Mouse (Mus musculus): ENCODE measurements around the gene Fbxw10. TPM values are rescaled to one million over a fixed set of nuclear protein-coding genes. Genes with fewer than 3 reads are reported as not detected.

Gene Fbxw10
- polyA plus RNA-seq, 1 experiment from 2014 or later, result 0.34 TPM

GRCm38 (mm10) chr11:62848301-62848700, 1.4 kb downstream of the Fbxw10 start:
- Histone ChIP-seq H3K27me3 (no peaks in the 10 kb centered on the region), H3K9me3 (no peaks in the 10 kb centered on the region), H3K4me1 (replicated peaks) (0 out of 2 replicates have a peak, but pooled peaks cover 3% of the 10 kb centered on the region), H3K9ac (no peak overlapping the region), H3K27ac (no peak overlapping the region), H3K36me3 (no peaks in the 10 kb centered on the region), H3K4me3 (no peak overlapping the region), H3K4me2 (no peak overlapping the region)
- WGBS, result 58% methylated on average over 2 of the region's 2 CpGs
- ATAC-seq (ENCODE audit: low FRiP score), result no peak

GRCm38 (mm10) chr11:62851199-62851598, 4.3 kb downstream of the Fbxw10 start:
- Histone ChIP-seq H3K4me2 (no peak overlapping the region), H3K9me3 (no peaks in the 10 kb centered on the region), H3K27ac (no peak overlapping the region), H3K27me3 (no peaks in the 10 kb centered on the region), H3K9ac (no peak overlapping the region), H3K4me1 (replicated peaks) (0 out of 2 replicates have a peak, but pooled peaks cover 3% of the 10 kb centered on the region), H3K4me3 (no peak overlapping the region), H3K36me3 (no peaks in the 10 kb centered on the region)
- 76% methylated on average over 1 of the region's 1 CpGs for WGBS
- no peak for ATAC-seq (ENCODE audit: low FRiP score)

- Histone ChIP-seq H3K36me3 (no peaks in the 10 kb centered on the region), H3K9me3 (no peaks in the 10 kb centered on the region), H3K4me2 (no peak overlapping the region), H3K4me1 (replicated peaks) (no peaks in the 10 kb centered on the region), H3K27me3 (no peaks in the 10 kb centered on the region), H3K4me3 (no peak overlapping the region), H3K9ac (no peak overlapping the region), H3K27ac (no peak overlapping the region)
- WGBS, result 85% methylated on average over 6 of the region's 6 CpGs
- ATAC-seq (ENCODE audit: low FRiP score), result no peak
Observed at GRCm38 (mm10) chr11:62853334-62853733, 6.5 kb downstream of the Fbxw10 start.

- Histone ChIP-seq H3K9me3 (no peaks in the 10 kb centered on the region), H3K27ac (no peak overlapping the region), H3K4me1 (replicated peaks) (no peaks in the 10 kb centered on the region), H3K4me3 (no peak overlapping the region), H3K9ac (no peak overlapping the region), H3K4me2 (no peak overlapping the region), H3K36me3 (no peaks in the 10 kb centered on the region), H3K27me3 (no peaks in the 10 kb centered on the region)
- no peak for ATAC-seq (ENCODE audit: low FRiP score)
- 78% methylated on average over 4 of the region's 4 CpGs for WGBS
Observed at GRCm38 (mm10) chr11:62865562-62865961, 18.7 kb downstream of the Fbxw10 start.

- Histone ChIP-seq H3K4me3 (no peak overlapping the region), H3K27me3 (no peaks in the 10 kb centered on the region), H3K4me1 (replicated peaks) (no peaks in the 10 kb centered on the region), H3K36me3 (no peaks in the 10 kb centered on the region), H3K4me2 (no peak overlapping the region), H3K9ac (no peak overlapping the region), H3K9me3 (no peaks in the 10 kb centered on the region), H3K27ac (no peak overlapping the region)
- no peak for ATAC-seq (ENCODE audit: low FRiP score)
- 88% methylated on average over 7 of the region's 7 CpGs for WGBS
Observed at GRCm38 (mm10) chr11:62866685-62867084, 19.8 kb downstream of the Fbxw10 start.

GRCm38 (mm10) chr11:62869201-62869600, 22.3 kb downstream of the Fbxw10 start:
- Histone ChIP-seq H3K9ac (no peak overlapping the region), H3K9me3 (no peaks in the 10 kb centered on the region), H3K36me3 (no peaks in the 10 kb centered on the region), H3K27me3 (no peaks in the 10 kb centered on the region), H3K4me3 (no peak overlapping the region), H3K27ac (no peak overlapping the region), H3K4me2 (no peak overlapping the region), H3K4me1 (replicated peaks) (no peaks in the 10 kb centered on the region)
- WGBS, result 81% methylated on average over 5 of the region's 5 CpGs
- ATAC-seq (ENCODE audit: low FRiP score), result no peak

GRCm38 (mm10) chr11:62869715-62870371, 23.0 kb downstream of the Fbxw10 start:
- Histone ChIP-seq H3K4me3 (no peak overlapping the region), H3K27me3 (no peaks in the 10 kb centered on the region), H3K9me3 (no peaks in the 10 kb centered on the region), H3K4me2 (no peak overlapping the region), H3K27ac (no peak overlapping the region), H3K4me1 (replicated peaks) (no peaks in the 10 kb centered on the region), H3K9ac (no peak overlapping the region), H3K36me3 (no peaks in the 10 kb centered on the region)
- 91% methylated on average over 8 of the region's 8 CpGs for WGBS
- ATAC-seq (ENCODE audit: low FRiP score), result no peak

- 82% methylated on average over 9 of the region's 9 CpGs for WGBS
- no peak overlapping the region for H3K9ac ChIP-seq
- no peak for ATAC-seq (ENCODE audit: low FRiP score)
- no peaks in the 10 kb centered on the region for H3K9me3 ChIP-seq
- no peaks in the 10 kb centered on the region for H3K36me3 ChIP-seq
- H3K4me1 ChIP-seq (replicated peaks), result no peaks in the 10 kb centered on the region
- no peaks in the 10 kb centered on the region for H3K27me3 ChIP-seq
- H3K4me2 ChIP-seq, result no peak overlapping the region
- no peak overlapping the region for H3K27ac ChIP-seq
- no peak overlapping the region for H3K4me3 ChIP-seq
Observed at GRCm38 (mm10) chr11:62873479-62873878, 26.6 kb downstream of the Fbxw10 start.

- no peaks in the 10 kb centered on the region for H3K27me3 ChIP-seq
- WGBS, result 77% methylated on average over 1 of the region's 1 CpGs
Observed at GRCm38 (mm10) chr11:62875696-62876095, 28.8 kb downstream of the Fbxw10 start.

GRCm38 (mm10) chr11:62876445-62876844, 29.6 kb downstream of the Fbxw10 start:
- Histone ChIP-seq H3K27me3 (no peaks in the 10 kb centered on the region), H3K9me3 (no peaks in the 10 kb centered on the region), H3K9ac (no peak overlapping the region), H3K4me3 (no peak overlapping the region), H3K36me3 (no peaks in the 10 kb centered on the region), H3K4me2 (no peak overlapping the region), H3K4me1 (replicated peaks) (peaks cover 9% of the 10 kb centered on the region), H3K27ac (no peak overlapping the region)
- no peak for ATAC-seq (ENCODE audit: low FRiP score)
- WGBS, result 88% methylated on average over 4 of the region's 4 CpGs

More at GRCm38 (mm10) chr11:62875696-62876095, 28.8 kb downstream of the Fbxw10 start:
- Histone ChIP-seq H3K4me3 (no peak overlapping the region), H3K9me3 (no peaks in the 10 kb centered on the region), H3K4me2 (no peak overlapping the region), H3K4me1 (replicated peaks) (peaks cover 7% of the 10 kb centered on the region), H3K9ac (no peak overlapping the region), H3K36me3 (no peaks in the 10 kb centered on the region), H3K27ac (no peak overlapping the region)
- no peak for ATAC-seq (ENCODE audit: low FRiP score)

- no peak for ATAC-seq (ENCODE audit: low FRiP score)
- Histone ChIP-seq H3K4me3 (no peak overlapping the region), H3K27me3 (no peaks in the 10 kb centered on the region), H3K9me3 (no peaks in the 10 kb centered on the region), H3K27ac (no peak overlapping the region), H3K4me2 (no peak overlapping the region), H3K36me3 (0 out of 2 replicates have a peak, but pooled peaks cover 3% of the 10 kb centered on the region), H3K4me1 (replicated peaks) (peaks cover 9% of the 10 kb centered on the region), H3K9ac (no peak overlapping the region)
- 97% methylated on average over 1 of the region's 1 CpGs for WGBS
Observed at GRCm38 (mm10) chr11:62877391-62877790, 30.5 kb downstream of the Fbxw10 start.

- peaks cover 10% of the 10 kb centered on the region; the same call in 1 of the 2 replicates for H3K36me3 ChIP-seq
- no peak overlapping the region for H3K9ac ChIP-seq
- H3K4me1 ChIP-seq (replicated peaks), result peaks cover 9% of the 10 kb centered on the region
- ATAC-seq (ENCODE audit: low FRiP score), result peak; percentile 30; the same call in 1 of the 2 replicates
- H3K4me2 ChIP-seq, result peak overlapping the region; percentile 58
- H3K4me3 ChIP-seq, result peak overlapping the region; percentile 73
- H3K9me3 ChIP-seq, result no peaks in the 10 kb centered on the region
- no peaks in the 10 kb centered on the region for H3K27me3 ChIP-seq
- WGBS, result 32% methylated on average over 9 of the region's 9 CpGs
- H3K27ac ChIP-seq, result 0 out of 2 replicates have a peak overlapping the region, but pooled peaks have one; percentile 46
Observed at GRCm38 (mm10) chr11:62878728-62879127, 31.9 kb downstream of the Fbxw10 start.

Data from hindbrain, embryonic 13.5 days (tissue).